Mouse (Mus musculus): ENCODE data around the gene N4bp1. TPM values are rescaled to one million over a fixed set of nuclear protein-coding genes. Genes with fewer than 3 reads are reported as not detected.

The N4bp1 gene
- total and polyA plus RNA-seq, 2 experiments from 2014 or later: 4.9 to 15.5 TPM

DNA sequence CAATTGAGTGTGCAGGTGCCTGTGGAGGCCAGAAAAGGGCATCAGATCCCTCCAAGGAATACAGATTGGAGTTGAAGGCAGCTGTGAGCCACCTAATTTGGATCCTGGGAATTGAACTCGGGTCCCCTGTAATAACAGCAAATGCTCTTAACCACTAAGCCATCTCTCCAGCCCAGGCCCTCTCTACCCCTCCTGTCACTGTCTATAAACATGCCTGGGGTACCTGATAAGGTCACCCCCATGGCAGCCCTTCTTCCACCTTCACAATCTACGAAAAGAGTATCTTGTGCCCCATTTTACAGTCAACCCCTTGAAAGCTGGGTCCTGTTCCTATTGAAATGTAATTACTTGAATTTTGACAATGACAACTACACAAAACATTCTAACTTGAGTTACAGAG lies 11.0 kb downstream of the N4bp1 start:
- Histone ChIP-seq H3K36me3 (ENCODE audit: insufficient read depth, low read length) (no peaks in the 10 kb centered on the region), H3K27me3 (ENCODE audit: insufficient read depth, low read length) (no peaks in the 10 kb centered on the region), H3K9me3 (ENCODE audit: low read length) (no peaks in the 10 kb centered on the region), H3K4me3 (ENCODE audit: low read length) (no peak overlapping the region), H3K9ac (replicated peaks; ENCODE audit: low read length) (no peak overlapping the region), H3K4me2 (ENCODE audit: low read depth, low read length) (no peak overlapping the region), H3K27ac (no peak overlapping the region), H3K4me1 (ENCODE audit: insufficient read depth, low read length) (no peaks in the 10 kb centered on the region)
- WGBS: 78% methylated on average over 2 of the region's 2 CpGs
- DNase-seq (ENCODE audit: low spot score) (no peak), ATAC-seq (no peak)
- TF ChIP-seq CTCF (IDR thresholded peaks at IDR 0.05; ENCODE audit: low read depth): no peak

DNA sequence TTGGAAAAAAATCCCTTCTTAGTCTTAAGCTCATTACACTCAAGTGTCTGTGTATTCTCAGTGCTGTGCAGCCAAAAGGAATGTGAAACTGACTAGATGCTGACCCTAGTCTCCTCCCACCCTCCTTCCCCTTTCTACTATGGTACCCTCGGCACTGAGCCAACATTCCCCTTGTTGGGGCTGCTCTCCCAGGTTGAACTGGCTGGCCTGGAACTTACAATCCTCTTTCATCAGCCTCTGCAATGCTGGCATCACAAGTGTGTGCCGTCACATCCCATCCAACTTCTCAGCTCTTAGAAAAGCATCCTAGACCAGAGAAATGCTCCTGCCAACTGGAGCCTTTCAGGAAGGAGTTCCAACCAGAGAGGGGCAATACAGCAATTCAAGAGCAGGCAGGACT lies 11.9 kb downstream of the N4bp1 start:
- H3K36me3 ChIP-seq (ENCODE audit: insufficient read depth, low read length): no peaks in the 10 kb centered on the region
- no peak overlapping the region for H3K27ac ChIP-seq
- H3K9me3 ChIP-seq (ENCODE audit: low read length): no peaks in the 10 kb centered on the region
- peak; percentile 27; the same call in 1 of the 2 replicates for ATAC-seq
- no peak overlapping the region for H3K4me2 ChIP-seq (ENCODE audit: low read depth, low read length)
- no peak overlapping the region for H3K4me3 ChIP-seq (ENCODE audit: low read length)
- H3K9ac ChIP-seq (replicated peaks; ENCODE audit: low read length): no peak overlapping the region
- no peaks in the 10 kb centered on the region for H3K27me3 ChIP-seq (ENCODE audit: insufficient read depth, low read length)
- peak; percentile 49 for DNase-seq (ENCODE audit: low spot score)
- no peak for TF ChIP-seq CTCF (IDR thresholded peaks at IDR 0.05; ENCODE audit: low read depth)
- H3K4me1 ChIP-seq (ENCODE audit: insufficient read depth, low read length): no peaks in the 10 kb centered on the region
- 39% methylated on average over 2 of the region's 2 CpGs for WGBS

DNA sequence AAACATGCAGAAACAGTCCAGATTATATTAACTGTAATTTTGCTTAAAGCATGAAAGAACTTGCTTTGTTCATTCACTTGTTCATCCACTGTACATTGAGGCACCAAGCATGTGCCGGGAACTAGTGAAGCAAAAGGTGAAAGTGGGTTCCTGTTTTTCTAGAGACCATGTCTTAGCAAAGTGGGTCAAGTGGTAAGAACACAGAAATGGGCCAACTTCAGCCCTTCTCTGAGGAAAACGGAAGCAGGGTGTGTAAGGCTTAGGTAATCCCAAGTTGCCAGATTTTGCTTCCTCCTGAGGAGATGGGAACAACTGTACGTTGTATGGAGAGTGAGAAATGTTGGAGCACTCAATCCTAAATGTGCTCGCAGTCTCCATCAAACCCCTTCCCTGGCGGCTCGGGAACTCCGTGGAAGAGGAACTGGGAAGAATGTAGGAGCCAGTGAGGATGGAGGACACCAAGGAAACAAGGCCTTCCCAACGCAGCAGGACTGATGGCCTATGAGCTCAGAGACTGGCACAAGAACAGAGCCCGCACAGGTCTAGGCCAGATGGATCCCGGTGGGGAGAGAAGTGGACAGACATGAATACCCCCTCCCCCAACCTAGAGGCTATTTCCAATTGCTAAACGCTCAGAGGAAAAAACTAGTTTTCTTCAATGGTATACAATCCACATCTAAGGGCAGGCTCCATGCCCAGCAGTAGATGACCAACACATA lies 12.8 kb downstream of the N4bp1 start:
- ATAC-seq: no peak
- Histone ChIP-seq H3K9ac (replicated peaks; ENCODE audit: low read length) (no peak overlapping the region), H3K4me3 (ENCODE audit: low read length) (no peak overlapping the region), H3K4me1 (ENCODE audit: insufficient read depth, low read length) (no peaks in the 10 kb centered on the region), H3K27me3 (ENCODE audit: insufficient read depth, low read length) (no peaks in the 10 kb centered on the region), H3K27ac (no peak overlapping the region), H3K9me3 (ENCODE audit: low read length) (no peaks in the 10 kb centered on the region), H3K4me2 (ENCODE audit: low read depth, low read length) (no peak overlapping the region), H3K36me3 (ENCODE audit: insufficient read depth, low read length) (no peaks in the 10 kb centered on the region)
- WGBS: 89% methylated on average over 11 of the region's 11 CpGs
- DNase-seq (ENCODE audit: low spot score): no peak
- no peak for TF ChIP-seq CTCF (IDR thresholded peaks at IDR 0.05; ENCODE audit: low read depth)

DNA sequence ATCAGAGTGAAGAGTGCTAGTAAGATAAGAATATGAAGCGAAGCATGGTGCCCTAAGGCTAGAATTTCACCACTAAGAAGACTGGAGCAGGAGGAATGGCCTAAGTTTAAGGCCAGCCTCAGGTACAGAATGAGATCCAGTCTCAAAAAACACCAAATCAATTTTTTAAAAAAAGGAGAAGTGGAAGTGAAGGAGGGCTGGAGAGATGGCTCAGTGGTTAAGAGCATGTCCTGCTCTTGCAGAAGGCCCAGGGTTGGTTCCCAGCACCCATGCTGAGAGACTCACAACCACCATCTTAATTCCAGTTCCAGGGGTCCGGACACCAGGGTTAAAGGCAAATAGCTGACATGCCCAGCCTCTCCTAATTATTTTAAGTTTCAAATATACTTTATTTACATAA lies 13.6 kb downstream of the N4bp1 start:
- no peak for TF ChIP-seq CTCF (IDR thresholded peaks at IDR 0.05; ENCODE audit: low read depth)
- WGBS: 97% methylated on average over 2 of the region's 2 CpGs
- DNase-seq (ENCODE audit: low spot score) (no peak), ATAC-seq (no peak)
- no peak overlapping the region for H3K4me2 ChIP-seq (ENCODE audit: low read depth, low read length)
- no peaks in the 10 kb centered on the region for H3K4me1 ChIP-seq (ENCODE audit: insufficient read depth, low read length)
- no peak overlapping the region for H3K9ac ChIP-seq (replicated peaks; ENCODE audit: low read length)
- H3K4me3 ChIP-seq (ENCODE audit: low read length): no peak overlapping the region
- H3K9me3 ChIP-seq (ENCODE audit: low read length): no peaks in the 10 kb centered on the region
- no peak overlapping the region for H3K27ac ChIP-seq
- no peaks in the 10 kb centered on the region for H3K36me3 ChIP-seq (ENCODE audit: insufficient read depth, low read length)
- no peaks in the 10 kb centered on the region for H3K27me3 ChIP-seq (ENCODE audit: insufficient read depth, low read length)

DNA sequence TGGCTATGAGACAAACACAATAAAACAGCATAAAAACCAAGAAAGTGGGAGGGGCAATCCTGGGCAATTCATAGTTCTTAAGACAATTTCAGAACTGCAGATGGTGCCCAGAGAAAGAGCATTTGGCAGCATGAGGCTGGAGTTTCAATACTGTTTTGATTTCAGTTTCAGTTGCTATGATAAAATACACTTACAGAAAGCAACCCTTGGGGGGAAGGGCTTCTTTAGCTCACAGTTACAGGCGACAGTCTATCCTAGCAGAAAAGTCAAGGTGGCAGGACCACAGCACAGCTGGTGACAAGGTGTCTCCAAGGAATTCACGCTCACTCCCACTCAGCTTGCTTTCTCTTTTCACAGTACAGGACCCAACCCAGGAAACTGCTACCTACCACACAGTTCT lies 14.3 kb downstream of the N4bp1 start:
- no peaks in the 10 kb centered on the region for H3K9me3 ChIP-seq (ENCODE audit: low read length)
- H3K4me2 ChIP-seq (ENCODE audit: low read depth, low read length): no peak overlapping the region
- 74% methylated on average over 2 of the region's 2 CpGs for WGBS
- no peak overlapping the region for H3K9ac ChIP-seq (replicated peaks; ENCODE audit: low read length)
- DNase-seq (ENCODE audit: low spot score) (no peak), ATAC-seq (no peak)
- no peak overlapping the region for H3K4me3 ChIP-seq (ENCODE audit: low read length)
- no peaks in the 10 kb centered on the region for H3K4me1 ChIP-seq (ENCODE audit: insufficient read depth, low read length)
- TF ChIP-seq CTCF (IDR thresholded peaks at IDR 0.05; ENCODE audit: low read depth): no peak
- no peaks in the 10 kb centered on the region for H3K36me3 ChIP-seq (ENCODE audit: insufficient read depth, low read length)
- H3K27ac ChIP-seq: no peak overlapping the region
- H3K27me3 ChIP-seq (ENCODE audit: insufficient read depth, low read length): no peaks in the 10 kb centered on the region

DNA sequence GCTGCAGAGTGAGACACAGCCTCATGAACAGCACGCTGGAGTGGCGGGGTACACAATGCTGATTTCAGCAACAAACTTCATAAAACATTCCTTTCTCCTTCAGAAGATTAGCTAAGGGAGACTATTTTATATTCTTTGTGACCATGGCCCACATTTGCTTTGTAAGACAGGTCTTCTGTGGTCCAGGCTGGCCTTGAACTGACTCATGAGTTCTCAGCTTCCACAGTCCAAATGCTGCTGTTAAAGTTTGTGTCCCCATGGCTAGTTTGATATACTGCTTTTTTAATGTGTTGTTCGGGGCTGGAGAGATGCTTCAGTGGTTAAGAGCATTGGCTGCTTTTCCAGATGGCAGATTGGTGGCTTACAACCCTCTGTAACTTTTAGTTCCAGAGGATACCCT lies 17.0 kb downstream of the N4bp1 start:
- ATAC-seq: no peak
- H3K27ac ChIP-seq: no peak overlapping the region
- no peak overlapping the region for H3K4me3 ChIP-seq (ENCODE audit: low read length)
- no peaks in the 10 kb centered on the region for H3K27me3 ChIP-seq (ENCODE audit: insufficient read depth, low read length)
- no peak overlapping the region for H3K4me2 ChIP-seq (ENCODE audit: low read depth, low read length)
- no peak for DNase-seq (ENCODE audit: low spot score)
- no peak overlapping the region for H3K9ac ChIP-seq (replicated peaks; ENCODE audit: low read length)
- no peak for TF ChIP-seq CTCF (IDR thresholded peaks at IDR 0.05; ENCODE audit: low read depth)
- WGBS: 87% methylated on average over 3 of the region's 3 CpGs
- H3K9me3 ChIP-seq (ENCODE audit: low read length): no peaks in the 10 kb centered on the region
- no peaks in the 10 kb centered on the region for H3K36me3 ChIP-seq (ENCODE audit: insufficient read depth, low read length)
- H3K4me1 ChIP-seq (ENCODE audit: insufficient read depth, low read length): no peaks in the 10 kb centered on the region

DNA sequence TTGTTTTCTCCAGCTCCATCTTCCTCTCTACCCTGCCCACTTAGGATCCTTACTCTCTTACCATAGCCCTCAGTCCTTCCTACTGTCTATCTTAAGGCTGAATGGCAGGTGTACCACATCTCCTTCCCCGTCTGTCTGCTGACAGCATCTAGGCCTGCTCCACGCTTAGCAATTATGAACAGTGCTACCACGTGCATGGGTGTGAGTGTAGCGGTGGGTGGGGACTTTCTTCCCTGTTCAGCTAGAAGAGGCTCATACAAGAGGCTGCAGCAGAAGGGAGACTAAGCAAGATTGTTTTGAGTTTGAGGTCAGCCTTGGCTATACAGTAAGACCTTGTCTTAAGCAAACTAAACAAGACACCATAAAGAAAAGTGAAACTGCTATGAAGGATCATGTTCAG lies 20.3 kb downstream of the N4bp1 start:
- no peaks in the 10 kb centered on the region for H3K9me3 ChIP-seq (ENCODE audit: low read length)
- H3K36me3 ChIP-seq (ENCODE audit: insufficient read depth, low read length): peaks cover 4% of the 10 kb centered on the region; the same call in 1 of the 2 replicates
- H3K9ac ChIP-seq (replicated peaks; ENCODE audit: low read length): no peak overlapping the region
- no peak overlapping the region for H3K27ac ChIP-seq
- WGBS: 85% methylated on average over 4 of the region's 4 CpGs
- no peaks in the 10 kb centered on the region for H3K27me3 ChIP-seq (ENCODE audit: insufficient read depth, low read length)
- ATAC-seq: no peak
- no peak overlapping the region for H3K4me3 ChIP-seq (ENCODE audit: low read length)
- H3K4me2 ChIP-seq (ENCODE audit: low read depth, low read length): no peak overlapping the region
- DNase-seq (ENCODE audit: low spot score): no peak
- H3K4me1 ChIP-seq (ENCODE audit: insufficient read depth, low read length): no peaks in the 10 kb centered on the region
- TF ChIP-seq CTCF (IDR thresholded peaks at IDR 0.05; ENCODE audit: low read depth): no peak

All from hindbrain, postnatal 0 days (tissue).